Mouse (Mus musculus): ENCODE data around the gene Atp5mpl.

Gene Atp5mpl

DNA sequence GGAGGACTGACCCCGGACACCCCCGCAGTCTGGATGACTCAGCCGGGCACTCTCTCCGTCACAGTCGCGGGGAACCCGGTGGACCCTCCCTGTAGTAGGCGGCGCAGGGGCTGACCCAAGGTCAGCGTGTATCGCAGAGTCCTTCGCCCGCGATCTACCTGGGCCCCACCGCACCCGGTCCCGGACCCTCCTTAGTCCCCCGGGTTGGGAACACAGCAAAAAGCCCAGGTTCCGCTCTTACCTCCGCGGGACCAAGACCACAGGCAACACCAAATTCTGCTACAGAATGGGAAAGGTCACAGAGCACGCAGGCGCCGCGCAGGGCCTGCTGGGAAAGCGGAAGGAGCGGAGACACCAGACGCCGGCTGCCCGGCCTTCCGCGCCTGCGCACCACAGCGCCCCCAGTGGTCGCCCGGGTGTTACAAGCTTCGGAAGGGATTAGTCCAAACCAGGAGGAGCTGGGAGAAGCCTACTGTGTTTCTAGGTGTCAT, at the start of gene Atp5mpl:
Gene Atp5mpl (minus strand): TSS at position 295 of the 491 bp plus-strand sequence.
- DNase-seq, result peak; percentile 94

DNA sequence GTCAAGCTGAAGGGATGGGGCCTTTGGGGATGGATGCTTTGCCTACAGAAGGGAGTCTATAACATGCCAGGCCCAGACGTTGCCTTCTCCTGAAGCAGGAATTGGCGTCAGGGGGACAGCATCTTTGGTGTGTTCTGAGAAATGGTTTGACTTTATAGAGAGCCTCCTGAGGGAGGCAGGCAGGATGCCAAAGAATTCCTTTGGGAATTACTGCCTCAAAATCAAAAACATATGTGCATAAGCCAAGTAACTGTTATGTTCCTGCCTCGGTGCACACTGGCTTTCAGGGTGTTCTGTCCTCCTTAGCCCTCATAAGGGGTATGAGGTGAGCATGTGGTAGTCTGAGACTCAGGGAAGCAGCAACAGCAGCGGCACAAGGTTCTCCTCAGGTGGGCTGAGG, 49.6 kb upstream of the Atp5mpl start:
- no peak for DNase-seq

DNA sequence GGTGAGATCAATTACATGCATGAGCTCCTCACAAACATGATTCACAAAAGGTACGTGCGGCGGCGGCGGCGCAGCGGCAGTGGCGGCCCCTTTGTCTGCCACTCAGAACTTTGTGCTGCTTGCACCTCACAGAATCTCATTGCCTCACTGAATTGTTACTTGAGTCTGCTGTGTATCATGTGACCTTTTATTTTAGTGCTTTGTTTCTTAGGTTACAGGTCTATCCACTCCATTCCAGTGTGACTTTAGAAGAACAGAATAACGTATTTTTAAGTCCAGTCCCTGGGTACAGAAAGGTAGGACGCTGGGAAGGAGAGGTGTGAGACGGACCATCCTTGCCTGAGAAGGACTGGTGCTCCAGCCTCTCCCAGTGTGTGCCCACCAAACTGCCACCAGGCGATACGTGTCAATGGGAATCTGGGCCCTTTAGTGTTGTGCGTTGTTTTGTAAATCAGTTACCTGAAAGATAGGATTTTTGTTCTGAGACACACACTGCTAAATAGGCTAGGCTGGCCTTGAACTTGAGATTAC, 46.6 kb upstream of the Atp5mpl start:
- no peak for DNase-seq

GRCm38 (mm10) chr12:112012511-112013270, 45.9 kb upstream of the Atp5mpl start:
- no peak for DNase-seq

DNA sequence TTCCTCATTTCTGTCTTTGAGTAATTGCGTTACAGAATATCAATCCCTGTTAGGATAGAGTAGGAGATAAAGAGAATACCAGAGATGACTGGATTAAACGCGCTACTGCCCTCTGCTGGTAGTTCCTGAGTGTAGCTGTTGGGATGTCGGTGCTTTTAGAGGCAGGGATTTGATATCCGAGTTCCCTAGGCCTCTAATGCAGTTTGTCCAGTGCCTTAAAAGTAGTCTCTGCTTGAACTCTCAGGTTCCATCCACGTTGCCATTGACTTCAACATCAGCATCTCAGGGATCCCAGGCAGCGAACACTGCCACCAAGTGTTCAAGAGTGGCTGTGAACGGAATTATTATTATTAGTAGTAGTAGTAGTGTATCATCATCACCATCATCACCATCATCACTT, 34.4 kb upstream of the Atp5mpl start:
- DNase-seq, result peak; percentile 36

- DNase-seq, result no peak
Observed at GRCm38 (mm10) chr12:111999735-112000134, 33.0 kb upstream of the Atp5mpl start.

DNA sequence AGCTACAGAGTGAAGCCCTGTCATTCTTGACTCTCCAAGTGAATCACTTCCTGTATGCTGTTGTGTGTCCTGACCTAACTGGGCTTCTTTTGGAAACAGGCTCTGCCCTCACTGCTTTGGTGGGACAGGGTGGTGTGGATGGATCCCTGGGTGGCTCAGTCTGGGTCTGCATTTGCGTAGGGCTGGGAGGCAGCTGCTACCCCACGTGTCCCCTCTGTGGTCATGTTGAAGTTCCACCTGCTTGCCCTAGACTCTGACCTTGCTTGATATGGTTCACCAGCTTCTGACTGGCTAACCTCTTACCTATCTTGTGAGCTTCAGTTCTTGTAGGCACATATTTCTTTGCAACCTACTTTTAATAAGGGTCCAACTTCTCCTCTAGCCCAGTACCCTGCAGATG, 28.4 kb upstream of the Atp5mpl start:
- no peak for DNase-seq

- DNase-seq, result no peak
Observed at GRCm38 (mm10) chr12:111992626-111993025, 25.8 kb upstream of the Atp5mpl start.

- no peak for DNase-seq
Observed at GRCm38 (mm10) chr12:111986756-111987155, 20.0 kb upstream of the Atp5mpl start.

DNA sequence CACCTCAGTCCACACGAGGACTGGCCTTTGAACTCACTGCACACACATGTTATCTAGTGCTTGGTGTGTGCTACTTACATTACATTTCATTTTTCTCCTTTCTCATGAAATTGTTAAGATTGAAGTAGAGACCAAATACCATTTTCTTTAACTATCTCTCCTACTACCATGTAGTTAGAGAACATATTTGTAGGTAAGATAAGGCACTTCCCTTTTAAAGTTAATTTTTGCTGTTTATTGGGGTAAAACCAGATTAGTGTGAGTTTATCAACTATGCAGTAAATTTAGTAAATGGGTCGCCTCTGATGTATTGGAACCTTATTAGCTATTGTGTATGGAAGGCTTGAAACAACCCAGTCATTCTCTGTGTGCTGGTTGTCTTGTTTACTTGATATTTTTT, 16.4 kb upstream of the Atp5mpl start:
- no peak for DNase-seq

- DNase-seq, result no peak
Observed at GRCm38 (mm10) chr12:111981831-111982230, 15.1 kb upstream of the Atp5mpl start.

DNA sequence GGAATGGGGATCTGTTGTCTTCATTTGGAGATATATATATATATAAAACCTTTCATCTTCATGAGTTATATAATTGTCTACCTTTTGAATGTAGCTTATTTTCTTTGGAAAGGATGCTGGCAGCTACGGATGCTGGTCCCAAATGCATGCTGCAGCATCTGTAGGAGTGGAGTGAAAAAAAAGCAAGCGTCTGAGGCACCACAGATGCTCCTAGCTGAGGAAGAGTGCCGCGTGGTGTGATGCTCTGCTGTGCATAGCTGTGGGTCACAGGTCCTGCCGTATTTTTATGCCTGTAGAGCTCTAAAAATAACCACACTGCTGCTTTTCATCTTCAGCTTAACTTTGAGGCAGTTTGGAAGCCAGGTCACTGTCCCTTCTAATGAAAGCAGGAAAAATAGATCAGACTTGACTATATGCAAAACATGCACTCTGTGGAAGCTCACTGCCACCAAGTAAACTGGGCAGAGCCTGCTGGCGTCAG, 14.2 kb upstream of the Atp5mpl start, which contains the start of gene Rd3l:
Gene Rd3l (minus strand): TSS at position 431 of the 481 bp plus-strand sequence.
- no peak for DNase-seq

DNA sequence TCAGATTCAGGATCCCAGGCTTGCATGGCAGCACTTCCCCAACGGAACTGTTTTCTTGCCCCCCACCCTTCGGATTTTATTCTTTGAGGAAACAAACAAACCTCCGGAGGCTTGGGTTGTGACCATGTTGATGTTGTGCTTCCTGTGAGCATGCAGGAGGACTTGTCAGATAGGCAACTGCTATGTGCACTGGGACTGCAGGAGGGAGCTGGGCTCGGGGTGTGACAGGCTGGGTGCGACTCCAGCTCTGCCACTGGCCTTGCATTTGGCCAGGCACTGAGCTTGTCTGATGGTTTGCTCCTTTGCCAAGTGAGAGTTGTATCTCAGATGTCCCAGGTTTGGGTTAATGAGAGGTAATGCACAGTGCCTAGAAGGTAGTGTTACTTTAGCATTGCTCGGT, 11.5 kb upstream of the Atp5mpl start:
- no peak for DNase-seq

DNA sequence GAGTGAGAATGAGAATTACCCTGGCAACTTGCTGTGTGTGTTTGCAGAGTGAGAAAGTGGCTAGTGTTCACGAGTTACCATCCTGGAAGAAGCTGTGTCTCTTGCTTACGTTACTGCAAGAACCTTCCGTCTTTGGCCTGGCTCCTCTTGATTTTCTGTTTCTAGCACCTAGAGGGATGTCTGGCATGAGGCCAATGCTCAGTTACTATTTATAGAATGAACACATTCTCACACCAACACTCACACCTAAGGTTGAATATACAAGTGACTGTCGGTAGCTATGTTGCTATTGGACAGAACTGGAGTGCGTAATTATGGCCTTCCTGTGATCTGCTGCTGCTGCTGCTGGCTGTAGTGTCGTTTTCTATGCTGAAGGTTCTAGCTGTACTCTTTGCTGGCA, 10.4 kb upstream of the Atp5mpl start:
- no peak for DNase-seq

DNA sequence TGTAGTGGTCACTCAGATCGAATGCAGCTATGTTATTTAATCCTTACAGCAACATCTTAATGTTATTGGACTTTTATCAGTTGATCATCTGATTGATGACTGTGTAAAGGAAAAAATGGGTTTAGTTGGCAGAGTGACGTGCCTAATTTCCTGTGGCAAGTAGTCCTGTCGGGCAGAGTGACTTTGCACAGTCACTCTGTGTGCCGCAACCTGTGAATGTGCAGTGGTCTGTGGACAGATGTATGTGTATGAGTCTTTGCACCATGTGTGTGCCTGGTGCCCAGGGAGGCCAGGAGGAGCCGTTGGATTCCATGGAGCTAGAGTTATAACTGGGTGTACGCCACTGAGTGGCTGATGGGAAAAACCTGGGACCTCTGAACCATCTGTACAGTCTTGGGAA, 7.8 kb upstream of the Atp5mpl start:
- DNase-seq, result no peak

DNA sequence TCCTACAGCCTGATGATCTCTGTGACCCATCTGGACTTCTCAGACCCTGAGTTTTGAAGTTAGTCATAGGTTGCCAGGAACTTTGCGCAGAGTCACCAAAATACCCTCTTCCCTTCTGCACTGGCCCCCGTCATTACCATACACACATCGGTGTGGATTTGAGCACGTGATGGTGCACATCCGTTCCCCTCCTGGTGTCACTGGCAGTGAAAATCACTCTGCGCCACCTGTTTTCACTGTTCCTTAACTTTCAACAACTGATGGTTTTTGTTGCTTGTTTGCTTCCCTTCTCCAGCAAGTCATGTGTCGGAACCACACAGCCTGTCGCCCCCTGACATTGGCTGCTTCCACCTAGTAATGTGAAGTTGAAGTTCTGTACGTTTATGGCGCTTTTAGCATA, 5.7 kb upstream of the Atp5mpl start:
- no peak for DNase-seq

DNA sequence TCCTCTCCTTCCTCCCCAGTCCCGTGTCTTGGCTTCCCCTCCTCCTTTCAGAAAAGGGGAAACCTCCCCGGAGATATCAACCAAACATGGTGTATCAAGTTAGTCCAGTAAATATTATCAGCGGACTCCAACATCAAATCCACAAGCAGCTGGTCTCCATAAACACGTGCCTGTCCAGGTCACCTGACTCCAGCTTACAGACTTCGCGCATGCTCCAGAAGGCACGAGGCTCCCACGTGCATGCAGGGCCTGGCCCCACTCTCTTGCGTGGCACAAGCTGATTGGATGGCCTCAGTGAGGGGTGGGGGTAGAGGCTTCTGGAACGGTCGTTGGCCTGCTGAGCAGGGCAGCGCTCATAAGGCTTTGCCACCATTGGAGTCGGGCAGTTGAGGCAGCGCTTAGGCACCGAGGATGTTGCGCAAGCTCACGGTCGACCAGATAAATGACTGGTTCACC, 4.5 kb upstream of the Atp5mpl start, which contains the start of gene Tdrd9:
Gene Tdrd9 (plus strand): TSS at position 329 of the 456 bp plus-strand sequence.
- no peak for DNase-seq

GRCm38 (mm10) chr12:111970085-111970484, 3.3 kb upstream of the Atp5mpl start:
- DNase-seq, result no peak

DNA sequence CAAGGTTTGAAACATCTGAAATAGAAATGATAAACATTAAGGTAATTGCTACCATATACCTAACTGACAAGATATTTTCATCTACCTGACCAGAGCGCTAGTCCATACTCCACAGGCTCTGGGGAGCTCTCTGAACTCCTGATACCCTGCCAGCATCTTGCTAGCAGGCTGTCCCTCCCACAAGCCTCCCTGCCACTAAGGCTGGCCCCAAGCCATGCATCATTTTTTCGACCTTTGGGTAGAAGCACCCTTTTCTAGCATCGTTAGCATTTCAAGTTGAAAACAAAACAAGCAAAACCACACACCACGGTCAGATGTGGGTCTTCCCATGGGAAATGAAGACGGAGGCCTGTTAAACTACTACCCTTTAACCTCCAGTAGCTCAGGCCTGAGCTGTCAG, 3.4 kb downstream of the Atp5mpl start:
- DNase-seq, result no peak

DNA sequence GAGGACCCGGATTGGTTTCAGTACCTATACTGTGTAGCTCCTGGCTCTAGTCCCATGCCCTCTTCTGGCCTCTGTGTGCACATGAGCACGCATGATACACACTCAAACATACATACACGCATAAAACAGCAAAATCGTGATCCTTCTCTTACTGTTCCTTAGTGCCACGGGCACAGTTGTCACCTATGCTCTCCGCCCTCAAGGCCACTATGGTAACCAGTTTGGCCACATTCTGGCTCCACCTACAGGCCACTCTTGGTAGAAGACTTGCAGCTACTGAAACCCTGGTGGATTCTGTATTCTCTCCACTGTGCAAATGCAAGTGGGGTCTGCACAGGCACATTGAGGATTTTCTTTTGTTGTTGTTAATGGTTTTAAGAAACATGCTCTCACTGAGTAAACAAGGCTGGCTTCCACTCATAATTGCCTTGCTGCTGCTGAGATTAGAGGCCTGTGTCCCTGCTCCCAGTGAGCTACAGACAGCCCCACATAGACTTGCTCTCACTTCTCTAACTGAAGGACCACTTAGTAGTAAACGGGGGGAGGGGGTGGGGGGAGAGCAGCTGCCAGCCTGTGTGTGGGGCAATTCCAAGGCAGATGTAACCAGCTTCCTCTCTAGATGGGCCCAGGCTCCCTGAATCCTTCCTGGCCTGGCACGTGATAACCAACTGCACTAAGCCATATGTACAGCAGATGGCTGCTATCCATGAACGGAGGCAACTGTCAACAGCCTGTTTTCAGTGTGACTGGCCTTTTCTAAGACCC, 8.5 kb downstream of the Atp5mpl start:
- DNase-seq, result peak; percentile 56

DNA sequence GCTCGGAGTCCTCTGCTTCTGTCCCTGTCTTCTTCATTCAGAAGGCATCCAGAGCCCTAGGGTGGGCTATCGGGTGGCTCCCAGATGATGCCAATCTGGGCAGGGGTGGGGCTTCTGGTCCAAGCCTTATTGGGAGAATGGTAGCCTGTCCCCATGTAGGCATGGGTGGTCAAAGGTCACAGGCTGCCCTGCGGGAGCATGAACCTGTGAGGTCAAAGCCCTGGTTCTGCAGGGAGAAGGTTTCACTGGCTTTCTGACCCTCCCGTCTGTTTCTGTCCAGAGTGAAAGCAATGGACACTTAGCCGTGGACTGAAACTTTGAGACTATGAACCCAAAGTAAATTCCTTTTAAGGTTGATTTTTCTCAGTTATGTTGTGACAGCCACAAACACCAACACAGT, 10.6 kb downstream of the Atp5mpl start:
- no peak for DNase-seq

DNA sequence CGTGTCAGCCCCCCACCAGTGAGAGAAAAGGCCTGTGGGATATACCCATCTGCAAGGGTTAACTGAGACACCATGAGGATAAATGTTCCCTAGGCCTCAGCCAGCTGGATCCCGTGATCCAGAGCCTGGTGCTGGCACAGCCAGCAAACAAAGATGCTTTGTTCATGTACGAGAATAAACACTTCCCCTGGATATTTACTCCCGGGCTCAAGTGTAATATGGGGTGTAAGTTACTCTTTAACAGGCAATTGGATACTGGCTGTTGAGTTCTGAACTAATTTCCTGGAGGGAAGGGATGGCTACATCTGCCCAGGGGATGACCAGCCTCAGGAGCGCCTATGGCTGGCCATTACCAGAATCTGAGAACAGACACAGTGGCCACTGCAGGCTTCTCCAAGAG, 15.1 kb downstream of the Atp5mpl start:
- DNase-seq, result no peak

DNA sequence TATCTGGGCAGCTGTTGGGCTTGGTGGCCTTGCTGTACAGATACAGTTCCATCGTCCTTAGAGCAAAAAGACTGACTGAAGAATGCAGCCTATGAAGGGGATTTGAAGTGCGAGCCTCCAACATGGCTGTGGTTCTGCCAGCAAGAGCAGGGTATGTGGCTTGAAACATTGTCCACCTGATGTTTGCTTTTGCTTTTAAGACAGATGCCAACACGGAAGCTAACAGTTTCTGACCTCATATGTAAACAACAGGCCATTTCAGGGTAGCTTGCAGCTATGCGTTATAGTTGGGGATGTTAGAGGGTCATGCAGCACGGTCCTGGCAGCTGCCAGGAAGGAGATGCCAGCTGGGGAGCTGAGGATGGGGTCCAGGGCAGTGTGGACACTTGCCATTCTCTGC, 16.3 kb downstream of the Atp5mpl start:
- DNase-seq, result no peak

DNA sequence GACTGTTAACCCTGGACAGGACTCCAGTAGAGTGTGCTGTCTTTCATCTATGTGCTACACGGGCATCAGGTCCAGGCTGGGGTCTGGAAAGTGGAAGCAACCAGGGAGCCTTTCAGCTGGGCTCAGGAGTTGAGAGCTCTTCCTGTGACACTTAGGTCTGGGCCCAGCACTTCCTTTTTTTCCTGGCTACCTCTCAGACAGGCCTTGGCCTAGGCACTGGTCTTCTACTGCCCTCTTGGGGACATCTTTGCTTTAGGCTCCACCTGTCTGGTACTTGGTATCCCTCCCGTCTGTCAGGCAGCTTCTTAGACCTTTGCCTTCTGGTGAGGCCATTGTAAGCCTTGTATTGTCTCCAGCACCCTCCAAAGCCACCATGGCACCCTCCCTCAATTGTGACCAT, 20.1 kb downstream of the Atp5mpl start:
- peak; percentile 74 for DNase-seq
